16 mouse cellular contexts compared by ENCODE assay signal in the genomic region with DNA sequence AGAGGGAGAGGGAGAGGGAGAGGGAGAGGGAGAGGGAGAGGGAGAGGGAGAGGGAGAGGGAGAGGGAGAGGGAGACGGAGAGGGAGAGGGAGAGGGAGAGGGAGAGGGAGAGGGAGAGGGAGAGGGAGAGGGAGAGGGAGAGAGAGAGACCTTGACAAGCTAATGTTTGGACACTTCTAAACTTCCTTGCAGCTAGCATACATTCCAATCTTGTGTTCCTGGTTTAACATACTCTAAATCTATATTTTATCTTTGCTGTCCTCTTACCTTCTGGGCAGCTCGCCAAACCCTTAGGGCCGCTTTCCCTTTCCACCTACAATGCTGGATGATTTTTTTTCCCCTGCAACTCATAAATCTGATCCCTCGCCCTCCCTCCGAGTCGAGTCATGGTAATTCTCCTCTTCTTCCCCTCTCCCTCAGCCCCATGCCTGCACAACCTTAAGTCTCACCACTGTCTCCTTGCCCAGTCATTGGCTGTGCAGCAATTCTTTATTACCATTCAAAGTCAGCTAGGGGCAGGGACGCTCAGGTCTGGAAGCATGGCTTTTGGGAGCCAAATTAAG.
DNase-seq lines count a peak whose midpoint lies in the region; ATAC-seq lines count a peak whose summit lies in the region.
"Had no signal": no experiment of that assay in that cellular context is flagged by ENCODE, and none has a peak within 500 bp of the region (broad histone marks: within the 10 kb centered on the region; RNA-seq: fewer than 3 reads in every experiment).

No protein-coding gene starts in this region.

- no peaks in the 10 kb centered on the region for H3K36me3 ChIP-seq in kidney, embryonic 16.5 days (ENCODE audit: insufficient read depth, low read length)
- H3K36me3 ChIP-seq: forebrain, embryonic 10.5 days; heart, embryonic 15.5 days; midbrain, embryonic 10.5 days had no signal

- 30% methylated on average over 6 of the region's 7 CpGs for WGBS in kidney, embryonic 16.5 days

- H3K4me3 ChIP-seq in kidney, embryonic 16.5 days (ENCODE audit: low read length) = no peak overlapping the region
- H3K4me3 ChIP-seq: forebrain, embryonic 10.5 days; heart, embryonic 15.5 days; midbrain, embryonic 10.5 days; myocyte had no signal

- DNase-seq in kidney, adult 11 months = no peak
- peak; percentile 5 to 13 for DNase-seq in right cerebral cortex, adult 2 months (ENCODE audit: low spot score in 2 of 2)
- DNase-seq in right cerebral cortex, adult 18-20 months = no peak
- peak; percentile 11 for DNase-seq in forelimb bud, embryonic 11.5 days (ENCODE audit: low read depth, low spot score)
- peak; percentile 32 for DNase-seq in yolk sac, embryonic 10.5 days (ENCODE audit: low spot score)
- DNase-seq in layer of hippocampus, adult 11-12 months (ENCODE audit: low spot score) = no peak
- DNase-seq: cerebellum, adult 11 months; kidney, adult 18-20 months; thymus, adult 18-20 months had no signal

- H3K27ac ChIP-seq in kidney, embryonic 16.5 days (ENCODE audit: low read length) = no peak overlapping the region
- H3K27ac ChIP-seq: forebrain, embryonic 10.5 days; heart, embryonic 15.5 days; midbrain, embryonic 10.5 days had no signal

- no peaks in the 10 kb centered on the region for H3K4me1 ChIP-seq in kidney, embryonic 16.5 days (ENCODE audit: insufficient read depth, low read length)
- H3K4me1 ChIP-seq: forebrain, embryonic 10.5 days; heart, embryonic 15.5 days; midbrain, embryonic 10.5 days had no signal

- peak; percentile 70; the same call in 1 of the 2 replicates for ATAC-seq in kidney, embryonic 16.5 days (ENCODE audit: low FRiP score, low TSS enrichment)
- ATAC-seq: CD4-positive, CD25-positive, alpha-beta regulatory T cell, adult 4 months; lung, postnatal 0 days had no signal

- H3K9ac ChIP-seq in kidney, embryonic 16.5 days (replicated peaks; ENCODE audit: low read length) = no peak overlapping the region
- H3K9ac ChIP-seq: heart, embryonic 15.5 days had no signal

- no peaks in the 10 kb centered on the region for H3K27me3 ChIP-seq in kidney, embryonic 16.5 days (ENCODE audit: insufficient read depth, low read length)
- H3K27me3 ChIP-seq: heart, embryonic 15.5 days had no signal

- no peak overlapping the region for H3K4me2 ChIP-seq in kidney, embryonic 16.5 days (replicated peaks; ENCODE audit: low read depth, low read length)
- H3K4me2 ChIP-seq: heart, embryonic 15.5 days had no signal

- no peaks in the 10 kb centered on the region for H3K9me3 ChIP-seq in kidney, embryonic 16.5 days (ENCODE audit: low read length)
- H3K9me3 ChIP-seq: forebrain, embryonic 10.5 days; heart, embryonic 15.5 days; midbrain, embryonic 10.5 days had no signal

Comparison
In these comparisons a context has a peak if more than half of its experiments do, and no peak if none do; other contexts are left out.
1. DNase-seq: peak in right cerebral cortex, adult 2 months (2 of 2), forelimb bud, embryonic 11.5 days (single experiment) and yolk sac, embryonic 10.5 days (single experiment); none in kidney, adult 11 months (single experiment), right cerebral cortex, adult 18-20 months (single experiment) and layer of hippocampus, adult 11-12 months (single experiment).